Mouse (Mus musculus): ENCODE results near the gene Ldb3.

GRCm38 (mm10) chr14:34601910-34602309 is 13.4 kb upstream of the Ldb3 start:
- no peak for TF ChIP-seq POLR2A (IDR thresholded peaks at IDR 0.05; ENCODE audit: control insufficient read depth in 1 of 2, insufficient read depth in 1 of 2, low read depth in 1 of 2, low read length in 2 of 2, poor library complexity in 1 of 2)
- no peak for TF ChIP-seq CHD2 (IDR thresholded peaks at IDR 0.05; ENCODE audit: low read length)
- TF ChIP-seq MAX (IDR thresholded peaks at IDR 0.05; ENCODE audit: low read length): no peak
- TF ChIP-seq ZC3H11A (IDR thresholded peaks at IDR 0.05; ENCODE audit: low read depth, low read length): no peak
- TF ChIP-seq SMC3 (IDR thresholded peaks at IDR 0.05; ENCODE audit: low read depth, low read length): no peak
- no peak for TF ChIP-seq USF1 (IDR thresholded peaks at IDR 0.05; ENCODE audit: low read depth, low read length)
- no peak for TF ChIP-seq CTCF (IDR thresholded peaks at IDR 0.05 in 2 of 3, conservative IDR thresholded peaks at IDR 0.05 in 1 of 3; ENCODE audit: control insufficient read depth in 1 of 3, insufficient read depth in 1 of 3, low read depth in 2 of 3, low read length in 3 of 3, poor library complexity in 1 of 3, severe bottlenecking in 1 of 3)
- TF ChIP-seq EP300 (IDR thresholded peaks at IDR 0.05; ENCODE audit: low read depth in 1 of 2, low read length in 2 of 2): no peak
- TF ChIP-seq RCOR1 (IDR thresholded peaks at IDR 0.05; ENCODE audit: low read depth, low read length): no peak
- TF ChIP-seq MYB (IDR thresholded peaks at IDR 0.05; ENCODE audit: low read depth, low read length): no peak
- TF ChIP-seq GATA1 (IDR thresholded peaks at IDR 0.05; ENCODE audit: low read depth, low read length): no peak
- no peak for TF ChIP-seq JUND (IDR thresholded peaks at IDR 0.05; ENCODE audit: low read depth, low read length)
- TF ChIP-seq POLR2AphosphoS5 (IDR thresholded peaks at IDR 0.05; ENCODE audit: borderline replicate concordance, low read depth, low read length): no peak
